Mouse (Mus musculus) olfactory bulb, adult 2 months (tissue): ENCODE results near the gene Capza1. TPM values are rescaled to one million over a fixed set of nuclear protein-coding genes. Genes with fewer than 3 reads are reported as not detected.
A peak's percentile ranks its signal among the peaks of the same experiment; 100 is the strongest.

Source experiments
- H3K27ac ChIP-seq: fragments of 200-500 bp; 2 replicates; pipeline ENCODE4 v1.5.1; 2012; ENCODE audit warnings: low read depth, low read length; ENCODE audit not compliant: insufficient read depth
- H3K4me1 ChIP-seq: fragments of 200-500 bp; 2 replicates; pipeline ENCODE4 v1.6.1; 2012; ENCODE audit warnings: low read length; ENCODE audit not compliant: control insufficient read depth, insufficient read depth
- H3K4me3 ChIP-seq: fragments of 200-500 bp; 2 replicates; pipeline ENCODE4 v1.5.1; 2012; ENCODE audit warnings: mild to moderate bottlenecking, low read depth, low read length, moderate library complexity; ENCODE audit not compliant: insufficient read depth
- CTCF ChIP-seq: fragments of 200-500 bp; IDR thresholded peaks from 2 replicates; pipeline ENCODE4 v1.5.1; 2012; ENCODE audit warnings: low read depth, mild to moderate bottlenecking, low read length, moderate library complexity; ENCODE audit not compliant: insufficient read depth
- POLR2A ChIP-seq: fragments of 200-500 bp; IDR thresholded peaks from 2 replicates; pipeline ENCODE4 v1.6.1; 2012; ENCODE audit warnings: mild to moderate bottlenecking, low read depth, low read length, moderate library complexity; ENCODE audit not compliant: insufficient read depth
- WGBS: fragments of 180-500 bp; shearing (Covaris S2); methylation state at CpG from one replicate; pipeline ENCODE4 v1.1.7; 2018; 5-methylcytosine and 5-hydroxymethylcytosine counted together
- polyA plus RNA-seq: library from polyadenylated mRNA; stranded (reverse); fragments of >200 nt; gene quantifications from 2 replicates; pipeline ENCODE4 v1.2.4, GENCODE M21; 2012; ENCODE audit warnings: low replicate concordance; ENCODE audit not compliant: missing spikeins, insufficient read depth, insufficient read length

Gene Capza1
- polyA plus RNA-seq, 1 experiment = not detected

- H3K27ac ChIP-seq = no peak overlapping the region
- H3K4me3 ChIP-seq = no peak overlapping the region
- TF ChIP-seq CTCF (no peak), POLR2A (no peak)
- H3K4me1 ChIP-seq = peaks cover 32% of the 10 kb centered on the region
- WGBS = 66% methylated on average over 20 of the region's 20 CpGs
These were observed 70.2 kb downstream of the Capza1 start for GRCm38 (mm10) chr3:104793871-104794828.

- 84% methylated on average over 15 of the region's 15 CpGs for WGBS
- no peak overlapping the region for H3K27ac ChIP-seq
These were observed 71.7 kb downstream of the Capza1 start for GRCm38 (mm10) chr3:104792360-104793270.

GRCm38 (mm10) chr3:104791671-104792070 lies 72.6 kb downstream of the Capza1 start:
- TF ChIP-seq POLR2A (no peak), CTCF (no peak)
- Histone ChIP-seq H3K4me1 (peaks cover 41% of the 10 kb centered on the region), H3K27ac (no peak overlapping the region), H3K4me3 (no peak overlapping the region)
- WGBS = 79% methylated on average over 8 of the region's 8 CpGs

More at GRCm38 (mm10) chr3:104792360-104793270, 71.7 kb downstream of the Capza1 start:
- Histone ChIP-seq H3K4me1 (peaks cover 41% of the 10 kb centered on the region), H3K4me3 (no peak overlapping the region)
- no peak for TF ChIP-seq CTCF
- no peak for TF ChIP-seq POLR2A

GRCm38 (mm10) chr3:104791017-104791416 lies 73.3 kb downstream of the Capza1 start:
- 42% methylated on average over 4 of the region's 4 CpGs for WGBS
- Histone ChIP-seq H3K4me3 (peak overlapping the region; percentile 2; the same call in 1 of the 2 replicates), H3K27ac (no peak overlapping the region), H3K4me1 (peaks cover 41% of the 10 kb centered on the region)
- TF ChIP-seq POLR2A (no peak), CTCF (no peak)

GRCm38 (mm10) chr3:104790401-104790937 lies 73.8 kb downstream of the Capza1 start:
- Histone ChIP-seq H3K4me3 (peak overlapping the region; percentile 2; the same call in 1 of the 2 replicates), H3K27ac (no peak overlapping the region), H3K4me1 (peaks cover 41% of the 10 kb centered on the region)
- TF ChIP-seq CTCF = no peak
- TF ChIP-seq POLR2A = no peak
- WGBS = 25% methylated on average over 6 of the region's 6 CpGs

- no peak overlapping the region for H3K27ac ChIP-seq
- WGBS = 40% methylated on average over 13 of the region's 13 CpGs
- TF ChIP-seq CTCF = no peak
- no peak for TF ChIP-seq POLR2A
- H3K4me3 ChIP-seq = peak overlapping the region; percentile 44; the same call in 1 of the 2 replicates
- H3K4me1 ChIP-seq = peaks cover 41% of the 10 kb centered on the region
These were observed 74.5 kb downstream of the Capza1 start for GRCm38 (mm10) chr3:104789822-104790221.

- Histone ChIP-seq H3K4me3 (peak overlapping the region; percentile 44), H3K4me1 (peaks cover 36% of the 10 kb centered on the region), H3K27ac (no peak overlapping the region)
- 29% methylated on average over 10 of the region's 10 CpGs for WGBS
- TF ChIP-seq CTCF (no peak), POLR2A (no peak)
These were observed 75.0 kb downstream of the Capza1 start for GRCm38 (mm10) chr3:104789312-104789605.

GRCm38 (mm10) chr3:104788561-104789311 lies 75.6 kb downstream of the Capza1 start:
- WGBS = 1% methylated on average over 52 of the region's 52 CpGs

More at GRCm38 (mm10) chr3:104788561-104789311, 75.6 kb downstream of the Capza1 start:
- Histone ChIP-seq H3K4me1 (peaks cover 36% of the 10 kb centered on the region), H3K4me3 (peak overlapping the region; percentile 44), H3K27ac (no peak overlapping the region)
- no peak for TF ChIP-seq POLR2A
- TF ChIP-seq CTCF = peak; percentile 52; the same call in 1 of the 2 replicates
